Mouse (Mus musculus) B cell, adult 2 months (primary cell): ENCODE results near the gene Tex9.
"Not testable (repeated sequence)": the region's sequence is repeated elsewhere in the genome, so short reads cannot be mapped to it uniquely, and the experiment has no call there.

Experiments
- DNase-seq, 2 experiments: peaks; one replicate each; pipeline ENCODE4 v3.0.0; 2022

Gene Tex9

GRCm38 (mm10) chr9:72437822-72438701 is 54.0 kb downstream of the Tex9 start, which contains the start of gene Mns1:
Gene Mns1 (plus strand): TSS chr9:72438011.
- peak; percentile 88 to 90 for DNase-seq

DNA sequence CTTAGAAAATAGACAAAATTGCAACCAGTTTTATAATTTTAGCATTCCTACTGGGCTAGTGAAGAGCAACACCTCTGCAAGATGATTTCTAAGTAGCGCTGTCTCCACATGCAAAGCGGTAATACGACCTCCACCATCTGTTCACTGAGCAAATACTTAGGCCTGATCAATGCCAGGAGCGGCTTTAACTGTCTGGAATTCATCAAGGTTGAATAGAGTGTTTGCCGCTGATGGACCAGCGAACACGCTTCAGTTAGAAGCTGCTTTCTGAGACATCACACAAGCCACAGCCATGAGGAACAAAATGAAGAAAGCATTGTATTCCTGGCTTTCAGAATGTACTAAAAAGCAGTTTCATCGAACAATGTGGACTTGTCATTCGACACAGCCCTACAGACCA is 57.1 kb downstream of the Tex9 start:
- DNase-seq = no peak

DNA sequence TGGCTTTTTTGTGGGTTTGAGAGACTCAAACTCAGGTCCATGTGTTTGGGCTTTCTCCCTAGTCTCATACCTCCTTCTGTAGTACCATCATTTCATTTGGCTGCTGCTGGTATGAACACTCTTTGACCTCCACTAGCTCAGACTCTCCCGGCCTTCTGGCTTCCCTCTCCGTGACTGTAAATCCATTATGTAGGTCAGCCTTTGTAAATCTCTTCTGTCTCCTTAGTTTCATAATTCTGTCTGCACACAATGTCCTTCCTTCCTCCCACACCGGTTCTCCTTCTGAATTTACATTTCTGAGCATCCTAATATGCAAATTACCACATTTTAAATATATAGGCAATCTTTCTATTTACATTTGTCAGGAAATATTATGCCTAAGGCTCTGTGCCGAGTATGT is 64.2 kb downstream of the Tex9 start:
- DNase-seq = no peak

DNA sequence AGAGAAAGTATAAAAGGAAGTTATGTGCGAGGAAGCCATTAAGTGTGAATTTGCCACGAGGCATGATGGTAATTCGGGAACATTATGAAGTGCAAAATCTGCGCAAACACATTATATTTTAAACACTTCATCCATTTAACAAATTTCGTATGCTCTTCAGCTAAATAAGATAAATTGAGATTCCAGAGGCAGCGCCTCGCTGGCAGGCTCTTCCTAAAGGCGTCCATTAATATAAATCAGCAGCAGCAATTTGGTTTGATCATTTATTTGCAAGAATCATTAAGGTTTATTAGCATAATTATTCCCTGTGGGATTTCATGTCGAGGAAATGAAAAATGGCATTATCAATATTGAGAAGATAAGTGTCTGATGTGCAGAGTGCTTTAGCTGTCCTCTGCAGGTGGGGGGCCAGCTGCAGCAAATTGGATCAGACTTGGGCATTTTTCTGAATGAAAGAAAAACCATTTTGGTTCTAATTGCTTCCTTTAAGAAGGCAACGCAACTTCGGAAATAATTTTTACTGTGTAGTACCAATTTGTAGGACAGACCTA is 66.6 kb downstream of the Tex9 start:
- no peak for DNase-seq

DNA sequence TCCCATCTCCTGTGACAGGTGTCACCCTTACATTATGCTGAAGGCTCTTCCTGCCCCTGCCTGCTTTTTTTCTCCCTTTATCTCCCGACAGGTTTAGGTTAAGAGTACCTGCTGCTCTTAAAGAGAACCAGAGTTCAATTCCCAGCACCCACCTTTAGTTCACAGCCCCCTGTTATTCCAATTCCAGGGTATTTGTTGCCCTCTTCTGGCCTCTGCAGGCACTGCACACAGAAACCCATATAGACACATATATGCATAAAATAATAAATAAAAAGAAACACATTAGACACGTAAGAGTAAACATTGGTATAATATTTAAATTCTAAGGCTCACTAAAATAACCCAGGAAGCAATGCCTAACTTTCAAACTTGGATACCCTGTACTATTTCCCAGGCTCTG is 69.3 kb downstream of the Tex9 start:
- no peak for DNase-seq

- no peak for DNase-seq
These were observed 69.7 kb downstream of the Tex9 start for GRCm38 (mm10) chr9:72422284-72422683.

DNA sequence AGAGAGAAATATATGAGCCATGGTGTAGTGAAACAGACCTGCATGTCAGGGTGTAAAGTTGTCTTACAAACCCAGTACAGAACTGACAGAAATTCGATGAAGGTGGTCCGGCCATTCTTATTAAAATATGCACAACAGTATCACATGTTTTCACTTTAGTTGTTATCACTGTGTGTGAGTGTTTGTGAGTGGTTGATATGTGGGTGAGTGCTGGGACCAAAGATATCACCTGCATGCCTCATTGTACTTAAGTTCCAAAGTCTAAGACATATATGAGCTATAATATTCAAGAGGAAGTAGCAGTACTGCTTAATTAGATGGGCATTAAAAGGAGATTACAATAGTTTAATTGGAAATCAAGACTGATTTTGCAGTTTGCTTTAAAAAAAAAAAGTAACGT is 71.5 kb downstream of the Tex9 start:
- no peak for DNase-seq

DNA sequence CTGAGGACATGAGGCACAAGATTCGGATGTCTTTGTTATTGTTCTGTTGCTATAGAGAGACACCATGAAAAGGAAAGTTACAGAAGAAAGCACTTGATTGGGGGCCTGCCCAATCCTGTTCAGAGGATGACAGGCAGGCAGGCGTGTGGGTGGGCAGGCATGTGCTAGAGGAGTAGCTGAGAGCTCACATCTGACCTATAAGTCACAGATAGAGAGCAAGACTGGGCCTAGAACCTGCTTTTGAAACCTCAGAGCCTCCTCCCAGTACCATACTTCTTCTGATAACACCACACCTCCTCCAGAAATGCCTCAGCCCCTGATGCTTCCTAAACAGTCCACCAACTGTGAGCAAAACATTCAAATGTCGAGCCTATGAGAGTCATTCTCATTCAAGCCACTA is 73.6 kb downstream of the Tex9 start:
- DNase-seq = no peak

- no peak for DNase-seq
These were observed 80.3 kb downstream of the Tex9 start for GRCm38 (mm10) chr9:72411746-72412145.

DNA sequence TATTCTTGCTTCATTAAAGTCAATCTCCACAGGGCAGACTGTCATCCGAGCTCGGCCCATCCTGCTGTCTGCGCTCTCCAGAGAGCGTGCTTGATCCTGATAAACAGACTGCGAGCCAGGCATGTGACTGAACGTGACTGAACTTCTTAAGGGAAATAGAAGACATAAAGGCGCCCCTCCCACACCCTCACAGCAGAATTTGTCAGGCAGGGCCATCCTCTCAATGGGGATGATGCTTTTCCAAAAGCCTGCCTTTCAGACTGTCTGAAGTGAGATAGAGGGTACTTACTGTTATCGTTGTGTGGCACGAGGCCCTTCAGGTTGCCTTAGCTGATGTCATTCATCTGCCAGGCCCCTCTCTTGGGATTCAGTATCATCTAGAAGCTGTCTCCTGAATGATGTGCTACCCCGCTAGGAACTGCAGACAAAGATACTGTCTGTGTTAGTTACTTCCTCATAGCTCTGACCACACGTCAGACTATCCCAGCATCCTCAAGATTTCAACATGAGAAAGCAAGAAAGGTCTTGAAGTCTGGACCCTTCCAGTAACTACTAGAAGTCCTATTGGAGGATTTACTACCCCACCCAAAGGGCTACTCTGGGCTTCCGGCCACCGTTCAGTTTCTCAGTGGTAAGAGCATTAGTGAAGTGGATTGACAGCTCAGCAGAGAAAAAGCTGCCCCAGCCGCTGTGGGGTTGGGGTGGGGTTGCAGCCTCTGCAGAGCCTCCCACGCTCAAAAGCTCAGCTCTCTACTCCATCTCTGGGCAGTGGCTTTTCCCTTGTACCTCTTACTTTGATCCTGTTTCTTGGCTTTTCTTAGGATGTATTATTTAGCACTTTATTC is 82.4 kb downstream of the Tex9 start:
- DNase-seq = no peak

DNA sequence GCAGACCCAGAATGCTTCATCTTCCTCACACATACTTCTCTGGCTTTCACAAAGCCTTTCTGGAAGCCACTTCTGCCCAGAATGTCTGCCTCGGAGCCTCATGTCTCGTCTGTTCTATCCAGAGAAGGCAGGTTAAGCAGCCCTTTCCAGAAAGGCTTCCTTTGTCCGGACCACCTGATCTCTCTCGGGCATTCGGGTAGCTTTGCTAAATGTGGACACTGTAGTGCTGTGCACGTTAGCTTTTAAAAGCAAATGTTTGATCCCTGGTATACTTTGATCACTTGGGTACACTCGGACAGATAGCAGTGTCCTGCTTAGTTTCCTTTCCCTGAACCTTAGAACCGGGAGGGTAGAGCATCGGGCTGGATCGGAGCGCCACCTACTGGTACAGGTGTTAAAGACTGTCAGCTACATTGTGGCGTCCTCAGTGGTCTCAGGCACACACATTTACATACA is 83.9 kb downstream of the Tex9 start:
- DNase-seq = peak; percentile 82 to 83

GRCm38 (mm10) chr9:72405882-72406638 is 86.0 kb downstream of the Tex9 start:
- no peak for DNase-seq

- no peak for DNase-seq
These were observed 87.1 kb downstream of the Tex9 start for GRCm38 (mm10) chr9:72404934-72405333.

DNA sequence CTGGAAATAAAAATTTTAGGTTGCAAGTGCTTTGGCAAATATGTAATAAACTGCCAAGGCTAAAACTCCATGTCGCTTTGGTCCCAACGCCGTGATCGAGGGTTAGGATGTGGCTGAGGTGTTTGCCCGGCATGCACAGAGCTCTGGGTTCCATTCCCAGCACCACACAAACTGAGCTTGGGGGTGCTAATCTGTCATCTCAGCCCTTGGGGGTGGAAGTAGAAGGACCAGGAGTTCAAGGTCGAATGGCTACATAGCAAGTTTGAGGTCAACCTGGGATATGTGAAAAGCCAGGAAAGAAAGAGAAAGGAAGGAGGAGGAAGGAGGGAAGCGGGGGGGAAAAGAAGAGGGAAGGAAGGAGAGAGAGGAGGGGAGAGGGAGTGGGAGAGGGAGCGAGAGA is 87.6 kb downstream of the Tex9 start:
- DNase-seq = no peak

DNA sequence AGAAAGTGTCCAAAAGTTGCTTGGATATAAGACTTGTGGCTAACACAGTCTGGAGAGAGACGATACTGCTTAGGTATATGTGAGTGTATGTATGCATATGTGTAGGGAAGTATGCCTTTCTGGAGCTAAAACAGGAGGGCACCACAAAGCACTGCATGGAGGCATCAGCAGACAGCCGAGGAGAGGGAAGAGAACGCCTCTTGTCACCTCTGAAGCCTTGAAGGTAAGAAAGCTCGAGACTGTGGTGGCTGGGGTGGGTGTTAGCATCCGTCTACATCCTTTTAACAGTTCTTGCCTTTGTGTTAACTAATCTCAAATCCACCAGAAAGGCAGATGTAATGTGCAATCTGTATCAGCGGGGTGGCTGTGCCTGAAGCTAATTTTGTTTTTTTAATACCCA is 88.6 kb downstream of the Tex9 start:
- DNase-seq = no peak

GRCm38 (mm10) chr9:72401769-72402168 is 90.2 kb downstream of the Tex9 start:
- DNase-seq = not testable (repeated sequence)
